Mouse (Mus musculus) CD4-positive, CD25-positive, alpha-beta regulatory T cell, adult 4 months (primary cell): ENCODE data around the gene Tmc6. TPM values are rescaled to one million over a fixed set of nuclear protein-coding genes. Genes with fewer than 3 reads are reported as not detected.

Experiments
- ATAC-seq: one replicate; pipeline ENCODE4 v1.8.0; 2017
- polyA plus RNA-seq, 2 experiments: library from polyadenylated mRNA; unstranded; fragments of 100-300 nt; shearing (Covaris generic); gene quantifications; one replicate each; pipeline ENCODE4 v1.2.1; 2017

Gene Tmc6
- polyA plus RNA-seq, 2 experiments from 2014 or later: 85.5 to 146 TPM

GRCm38 (mm10) chr11:117749414-117749813 is 32.6 kb downstream of the Tmc6 start:
- no peak for ATAC-seq

- ATAC-seq: no peak
Measured at GRCm38 (mm10) chr11:117748628-117749027, 33.4 kb downstream of the Tmc6 start.

- ATAC-seq: no peak
Measured at GRCm38 (mm10) chr11:117743454-117744030, 38.5 kb downstream of the Tmc6 start.

GRCm38 (mm10) chr11:117742715-117743114 is 39.3 kb downstream of the Tmc6 start:
- ATAC-seq: no peak

GRCm38 (mm10) chr11:117742243-117742642 is 39.8 kb downstream of the Tmc6 start:
- no peak for ATAC-seq

- ATAC-seq: no peak
Measured at GRCm38 (mm10) chr11:117741128-117741527, 40.9 kb downstream of the Tmc6 start.

- no peak for ATAC-seq
Measured at GRCm38 (mm10) chr11:117738123-117738522, 43.9 kb downstream of the Tmc6 start.

- ATAC-seq: no peak
Measured at GRCm38 (mm10) chr11:117736037-117736689, 45.8 kb downstream of the Tmc6 start.

GRCm38 (mm10) chr11:117731470-117731869 is 50.5 kb downstream of the Tmc6 start:
- ATAC-seq: no peak

- no peak for ATAC-seq
Measured at GRCm38 (mm10) chr11:117730490-117730838, 51.5 kb downstream of the Tmc6 start.

- no peak for ATAC-seq
Measured at GRCm38 (mm10) chr11:117729798-117730489, 52.1 kb downstream of the Tmc6 start.

- ATAC-seq: no peak
Measured at GRCm38 (mm10) chr11:117729341-117729740, 52.7 kb downstream of the Tmc6 start.

- no peak for ATAC-seq
Measured at GRCm38 (mm10) chr11:117728841-117729240, 53.2 kb downstream of the Tmc6 start.

- no peak for ATAC-seq
Measured at GRCm38 (mm10) chr11:117728245-117728644, 53.8 kb downstream of the Tmc6 start.

- ATAC-seq: no peak
Measured at GRCm38 (mm10) chr11:117727031-117727430, 55.0 kb downstream of the Tmc6 start.

- ATAC-seq: no peak
Measured at GRCm38 (mm10) chr11:117724604-117725301, 57.2 kb downstream of the Tmc6 start.

- ATAC-seq: no peak
Measured at GRCm38 (mm10) chr11:117718838-117719237, 63.2 kb downstream of the Tmc6 start.

Other genes starting within 250 kb of the Tmc6 start
- 10 to 100 TPM; 19.6 to 21.4 TPM for gene Tnrc6c, start 127.9 kb downstream of the Tmc6 start, polyA plus RNA-seq
- gene Tmc8, start 122 bp downstream of the Tmc6 start, polyA plus RNA-seq: 10 to 100 TPM; 35.1 to 41.6 TPM
- 1 to 10 TPM in 1 of 2 experiments, not detected in 1; 1.0 TPM for gene 6030468B19Rik, start 15.5 kb upstream of the Tmc6 start, polyA plus RNA-seq
- gene Gm20708, start 27.5 kb upstream of the Tmc6 start, polyA plus RNA-seq: 1 to 10 TPM; 1.0 to 3.2 TPM
- gene Syngr2, start 27.5 kb upstream of the Tmc6 start, polyA plus RNA-seq: 100 to 1,000 TPM; 110 to 153 TPM
- 10 to 100 TPM; 24.8 to 42.0 TPM for gene Afmid, start 43.7 kb upstream of the Tmc6 start, polyA plus RNA-seq
- 10 to 100 TPM; 31.4 to 55.1 TPM for gene Tk1, start 43.9 kb upstream of the Tmc6 start, polyA plus RNA-seq
- 10 to 100 TPM; 16.9 to 31.5 TPM for gene Birc5, start 67.1 kb upstream of the Tmc6 start, polyA plus RNA-seq
- not detected for gene Tmem235, start 78.6 kb upstream of the Tmc6 start, polyA plus RNA-seq
- 1 to 10 TPM; 8.5 to 10.0 TPM for gene Tha1, start 91.3 kb upstream of the Tmc6 start, polyA plus RNA-seq
- 10 to 100 TPM; 34.4 to 35.5 TPM for gene Socs3, start 187.8 kb upstream of the Tmc6 start, polyA plus RNA-seq
- 10 to 100 TPM; 34.3 to 38.8 TPM for gene Pgs1, start 204.1 kb upstream of the Tmc6 start, polyA plus RNA-seq